Mouse (Mus musculus) monocyte, adult 5-6 weeks (primary cell): Measurements from ENCODE around the gene Mmgt2. TPM values are rescaled to one million over a fixed set of nuclear protein-coding genes. Genes with fewer than 3 reads are reported as not detected.

Source experiments
- ATAC-seq: fragments of 153-309, 156-312 bp; replicated peaks from 2 replicates; pipeline ENCODE4 v1.8.0; 2017; ENCODE audit warnings: mild to moderate bottlenecking; ENCODE audit not compliant: low TSS enrichment, insufficient number of reproducible peaks, severe bottlenecking, poor library complexity, low FRiP score
- total RNA-seq: library from RNA; stranded (forward); fragments of 200-1000, 200-491, 200-594 nt; gene quantifications from 3 replicates; pipeline ENCODE4 v1.2.3, GENCODE M21; 2017

Gene Mmgt2
- total RNA-seq, 1 experiment from 2014 or later = 31.4 TPM

DNA sequence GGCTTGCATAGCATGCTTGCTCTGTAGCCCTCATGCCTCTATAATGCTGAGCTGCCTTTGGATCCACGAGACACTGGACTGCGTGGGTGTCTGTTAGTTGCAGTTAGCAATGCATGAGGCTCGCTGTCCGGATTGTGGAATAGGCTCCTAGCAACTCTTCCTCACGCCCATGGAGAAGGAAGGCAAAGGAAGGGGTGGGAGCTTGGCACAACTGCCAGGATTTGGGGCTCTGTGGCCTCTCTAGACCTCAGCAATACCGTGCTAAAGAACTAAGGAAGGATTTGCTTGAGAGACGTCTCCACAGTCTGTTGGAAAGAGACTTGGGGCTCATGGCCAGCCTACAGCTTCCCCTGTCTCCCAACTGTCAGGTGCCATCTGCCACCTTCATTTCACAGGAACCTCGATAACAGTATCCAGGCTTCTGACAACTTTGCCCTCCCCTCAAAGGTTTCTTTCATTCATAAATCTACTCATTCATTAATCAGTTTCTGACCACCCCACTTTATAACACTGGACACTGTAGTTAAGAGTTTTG lies 33.5 kb upstream of the Mmgt2 start:
- ATAC-seq = no peak

DNA sequence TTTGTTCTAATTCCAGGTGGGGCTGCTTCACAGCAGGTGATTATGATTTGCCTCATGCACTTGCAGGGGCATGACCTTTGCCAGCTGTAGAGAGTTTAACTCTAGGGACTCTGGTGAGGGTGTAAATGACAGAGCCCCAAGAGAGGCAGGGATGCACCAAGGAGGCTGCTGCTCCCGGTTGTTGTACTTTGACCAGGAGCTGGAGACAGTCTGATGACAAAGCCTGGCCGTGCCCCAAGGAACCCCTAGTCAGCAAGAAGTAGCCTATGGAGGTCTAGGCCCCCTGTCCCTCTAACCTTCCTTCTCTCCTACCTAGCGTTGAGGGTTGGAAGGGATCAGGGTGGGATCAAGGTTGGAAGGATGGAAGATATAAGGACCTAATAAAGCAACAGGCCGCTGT lies 33.0 kb upstream of the Mmgt2 start:
- ATAC-seq = no peak

DNA sequence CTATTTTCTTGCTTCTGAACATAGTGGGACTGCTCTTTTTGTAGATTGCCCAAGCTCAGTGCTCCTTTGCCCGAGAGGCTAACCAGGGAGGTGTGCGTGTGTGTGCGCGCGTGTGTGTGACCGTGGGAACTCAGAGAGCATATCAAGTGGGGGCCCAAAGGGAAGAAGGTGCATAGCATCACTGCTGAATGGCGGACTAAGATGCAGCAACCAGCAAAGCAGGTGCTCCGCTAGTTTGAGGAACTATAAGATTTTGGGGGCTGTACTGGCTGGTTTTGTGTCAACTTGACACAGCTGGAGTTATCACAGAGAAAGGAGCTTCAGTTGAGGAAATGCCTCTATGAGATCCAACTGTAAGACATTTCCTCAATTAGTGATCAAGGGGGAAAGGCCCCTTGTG lies 27.4 kb upstream of the Mmgt2 start:
- ATAC-seq = no peak

DNA sequence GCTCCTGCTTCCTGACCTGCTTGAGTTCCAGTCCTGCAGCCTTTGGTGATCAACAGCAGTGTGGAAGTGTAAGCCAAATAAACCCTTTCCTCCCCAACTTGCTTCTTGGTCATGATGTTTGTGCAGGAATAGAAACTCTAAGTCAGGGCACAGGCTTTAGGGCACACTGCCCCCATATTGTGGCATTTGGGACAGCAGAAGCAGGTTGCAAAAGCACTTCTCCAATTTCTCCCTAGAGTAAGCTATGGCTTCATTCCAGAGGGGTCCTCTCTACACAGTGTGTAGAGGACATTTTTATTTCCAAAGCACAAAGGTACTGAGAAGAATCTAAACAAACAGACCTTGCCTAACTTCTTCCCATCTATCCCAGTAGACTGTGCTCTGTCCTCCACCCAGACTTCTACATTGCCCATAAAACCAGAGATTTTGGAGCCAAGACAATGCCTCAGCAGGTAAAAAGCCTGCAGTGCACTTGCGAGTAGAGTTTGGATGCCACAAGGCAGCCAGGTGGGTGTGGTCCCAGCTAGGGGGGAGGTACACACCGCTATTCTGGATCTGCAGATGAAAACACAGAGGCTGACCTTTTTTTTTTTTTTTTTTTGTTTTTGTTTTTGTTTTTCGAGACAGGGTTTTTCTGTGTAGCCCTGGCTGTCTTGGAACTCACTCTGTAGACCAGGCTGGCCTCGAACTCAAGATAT lies 26.7 kb upstream of the Mmgt2 start:
- no peak for ATAC-seq

DNA sequence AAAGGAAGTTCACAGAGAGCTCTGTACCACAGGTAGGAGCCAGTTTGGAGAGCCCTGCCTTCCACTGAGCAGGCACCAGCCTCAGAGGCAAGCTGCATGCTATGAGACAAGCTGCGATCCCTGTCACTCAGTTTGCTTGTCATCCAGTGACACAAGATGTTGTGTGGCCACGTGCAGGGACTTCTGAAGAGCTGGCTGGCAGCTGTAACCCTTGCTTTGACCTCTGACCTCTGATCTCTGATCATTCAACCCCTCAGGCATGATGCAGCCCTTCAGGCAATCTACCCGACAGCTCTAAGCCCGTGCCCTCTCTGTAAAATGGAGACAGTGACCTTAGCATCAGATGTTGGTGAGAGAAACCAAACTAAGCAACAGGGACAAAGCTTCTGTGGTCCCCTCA lies 25.6 kb upstream of the Mmgt2 start:
- no peak for ATAC-seq

DNA sequence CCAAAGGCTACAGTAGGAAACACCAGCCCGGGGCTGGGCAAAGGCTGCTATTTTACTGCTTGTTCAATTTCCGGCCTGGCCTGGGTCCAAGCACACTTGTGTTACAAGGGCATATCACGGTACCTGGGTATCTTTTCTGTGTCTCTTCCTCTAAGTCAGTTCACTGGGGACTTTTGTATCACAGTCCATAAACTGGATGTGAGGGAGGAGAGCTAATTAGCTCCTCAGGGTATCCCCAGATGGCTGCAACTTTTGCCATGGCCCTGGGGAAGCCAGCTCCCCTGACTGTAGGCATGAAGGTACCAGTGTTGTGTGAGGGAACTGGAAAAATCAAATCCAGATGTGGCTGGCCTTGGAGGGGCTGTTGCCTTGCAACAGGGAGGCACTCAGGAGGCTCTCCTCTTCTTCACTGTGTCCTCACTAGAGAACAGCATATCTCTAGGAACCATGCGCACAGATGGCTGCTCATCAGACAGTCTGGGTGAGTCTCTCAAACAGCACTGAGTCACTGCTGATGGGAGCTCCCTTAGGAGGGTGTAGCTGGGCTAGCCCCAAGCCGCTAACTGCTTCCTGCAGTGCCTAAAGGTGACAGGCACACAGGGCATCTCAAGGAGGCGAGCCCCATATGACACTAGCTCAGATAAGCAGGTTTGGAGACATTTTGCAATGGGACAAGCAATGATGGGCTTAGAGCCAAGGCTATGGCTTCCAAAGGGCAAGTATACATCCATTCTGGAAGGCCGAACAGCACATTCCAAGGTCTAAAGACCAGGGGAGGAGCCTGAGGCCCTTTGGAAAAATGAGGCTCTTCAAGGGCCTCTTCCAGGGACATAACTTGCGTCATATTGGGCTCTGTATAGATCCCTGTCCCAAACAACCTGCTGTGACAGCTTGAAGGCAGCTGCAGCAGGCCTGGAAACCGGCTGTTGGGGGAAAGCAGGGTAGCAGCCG lies 23.8 kb upstream of the Mmgt2 start:
- ATAC-seq = no peak

DNA sequence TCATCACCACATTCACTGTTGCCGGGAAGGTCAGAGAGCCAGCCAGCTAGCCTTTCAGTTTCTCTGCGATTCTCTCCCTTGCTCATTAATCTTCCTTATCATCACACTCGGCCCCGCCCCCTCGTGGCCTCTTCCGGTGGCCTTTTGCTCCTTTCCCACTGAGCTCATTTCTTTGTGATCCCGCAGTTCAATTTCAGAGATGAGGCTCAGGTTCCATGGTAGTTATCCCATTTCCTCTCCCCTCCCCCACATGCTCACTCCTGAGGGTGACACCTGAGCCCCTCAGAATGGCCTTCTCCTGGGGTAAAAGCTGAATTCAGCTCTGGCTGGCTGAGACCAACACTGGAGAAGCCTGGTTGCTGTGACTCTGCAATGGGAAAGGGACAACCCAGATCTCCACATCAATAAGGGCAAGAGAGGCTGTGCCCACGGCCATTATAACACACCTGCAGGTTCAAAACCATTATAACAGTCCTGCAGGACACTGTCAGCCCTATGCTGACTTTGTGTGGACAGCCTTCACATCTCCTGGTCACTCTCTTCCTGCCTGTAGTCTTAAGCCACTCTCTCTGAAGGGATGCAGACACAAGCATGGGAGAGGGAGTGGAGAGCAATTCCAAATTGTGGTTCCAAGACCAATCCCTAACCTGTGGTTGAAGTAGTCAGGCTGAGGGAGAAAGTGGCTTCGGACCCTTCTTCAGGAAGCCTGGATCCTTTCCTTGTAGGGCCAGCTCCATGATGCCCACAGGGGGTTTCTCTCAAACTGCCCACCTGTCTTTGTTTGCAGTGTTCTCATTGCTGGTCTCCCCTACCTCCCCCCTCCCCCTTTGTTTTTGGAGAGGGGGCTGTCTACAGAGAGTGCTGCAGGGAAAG lies 18.9 kb upstream of the Mmgt2 start:
- 0 out of 2 replicates have a peak, but pooled peaks have one; percentile 46 for ATAC-seq

DNA sequence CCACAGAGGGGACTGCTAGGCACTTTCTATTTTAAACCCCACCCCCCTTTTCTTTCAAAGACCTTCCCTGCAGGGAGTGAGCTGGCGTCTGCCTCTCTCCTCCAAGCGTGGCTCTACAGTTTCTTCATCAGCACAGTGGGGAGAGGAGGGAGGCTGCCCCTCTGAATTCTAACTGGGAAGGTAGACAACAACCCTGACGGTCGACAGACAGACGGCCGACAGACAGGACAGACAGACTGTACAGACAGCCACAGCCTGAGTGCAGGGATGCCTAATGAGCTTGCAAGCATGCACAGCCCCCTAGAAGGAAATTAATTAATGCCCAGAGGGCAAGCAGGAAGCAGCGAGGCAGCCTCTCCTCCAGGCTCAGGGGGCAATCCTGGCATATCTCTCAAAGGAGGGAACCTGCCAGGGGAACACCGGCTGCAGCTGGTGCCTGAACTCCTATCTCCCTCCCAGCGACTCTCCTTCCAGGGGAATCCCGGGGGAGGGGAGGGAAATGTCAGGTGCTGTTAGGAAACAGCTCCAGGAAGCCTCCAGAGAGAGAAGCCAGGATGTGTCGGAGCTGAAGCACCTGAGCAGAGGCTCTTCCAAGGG lies 18.1 kb upstream of the Mmgt2 start:
- ATAC-seq = no peak

DNA sequence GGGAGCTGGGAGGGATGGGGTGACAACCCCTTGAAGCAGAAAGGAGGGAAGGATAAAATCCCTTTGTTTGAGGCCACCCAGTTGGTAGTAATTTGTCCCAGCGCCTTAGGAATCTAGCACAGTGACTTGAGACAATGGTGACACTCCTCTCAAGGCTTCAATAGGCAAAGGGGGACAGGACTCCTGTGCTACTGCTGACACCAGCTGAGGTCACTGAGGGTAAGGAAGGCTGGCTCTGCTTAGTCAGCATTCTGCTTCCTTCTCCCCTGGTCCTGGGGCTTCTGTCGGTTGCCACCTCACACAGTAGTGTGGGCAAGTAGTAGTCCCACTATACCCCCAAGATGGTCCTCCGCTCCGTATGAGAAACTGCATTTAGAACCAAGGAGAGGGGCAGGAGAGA lies 17.3 kb upstream of the Mmgt2 start:
- no peak for ATAC-seq

DNA sequence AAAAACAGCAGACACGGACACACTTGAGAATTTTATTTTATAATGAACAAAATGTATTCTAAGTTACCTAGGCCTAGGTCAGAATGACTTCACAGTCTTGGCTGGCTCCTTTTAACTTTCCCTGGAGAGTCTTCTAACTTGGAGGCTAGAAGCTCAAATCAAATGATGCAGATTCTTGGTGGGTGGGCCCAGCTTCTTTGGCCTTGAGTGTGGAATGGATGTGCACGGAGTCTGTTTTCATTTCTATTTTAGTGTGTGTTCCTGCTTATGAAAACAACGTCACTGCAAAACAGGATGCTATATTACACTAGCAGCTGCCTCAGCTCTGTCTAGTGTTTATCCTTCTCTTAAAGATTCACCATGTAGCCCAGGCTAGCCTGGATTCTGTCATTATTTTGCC lies 13.1 kb upstream of the Mmgt2 start:
- ATAC-seq = no peak

DNA sequence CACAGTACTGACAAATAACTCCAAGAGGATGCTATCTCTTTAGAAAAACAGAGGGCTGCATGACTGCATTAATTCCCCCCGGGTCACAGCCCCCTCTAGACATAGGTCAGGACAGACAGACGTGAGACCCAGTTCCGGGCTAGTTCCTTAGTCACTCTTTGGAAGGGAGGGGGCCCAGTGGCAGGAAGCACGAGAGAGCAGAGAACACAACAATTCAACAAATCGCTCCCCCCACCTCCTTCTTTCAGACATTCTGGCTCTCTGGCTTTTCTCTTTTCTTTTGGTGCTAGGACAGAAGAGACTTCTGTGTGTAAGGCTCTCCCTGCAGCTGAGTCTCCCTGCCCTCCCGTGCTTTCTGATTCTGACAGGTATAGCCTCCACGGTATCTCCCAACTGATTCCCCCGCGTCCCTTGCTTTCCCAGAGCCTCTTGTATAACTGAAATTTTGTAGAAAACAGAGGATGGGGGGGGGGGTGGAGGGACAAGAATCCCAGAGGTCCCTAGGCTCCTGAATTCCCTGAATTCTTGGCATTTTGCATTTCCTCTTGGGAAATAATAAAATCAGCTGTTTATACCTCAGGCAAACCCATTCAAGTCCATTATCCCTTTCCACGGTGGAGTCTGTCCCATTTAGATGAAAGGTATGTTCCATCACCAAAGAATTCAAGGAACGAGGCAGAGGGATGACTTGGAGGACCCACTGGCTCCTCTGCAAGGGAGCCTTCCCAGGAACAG lies 12.2 kb upstream of the Mmgt2 start:
- no peak for ATAC-seq

DNA sequence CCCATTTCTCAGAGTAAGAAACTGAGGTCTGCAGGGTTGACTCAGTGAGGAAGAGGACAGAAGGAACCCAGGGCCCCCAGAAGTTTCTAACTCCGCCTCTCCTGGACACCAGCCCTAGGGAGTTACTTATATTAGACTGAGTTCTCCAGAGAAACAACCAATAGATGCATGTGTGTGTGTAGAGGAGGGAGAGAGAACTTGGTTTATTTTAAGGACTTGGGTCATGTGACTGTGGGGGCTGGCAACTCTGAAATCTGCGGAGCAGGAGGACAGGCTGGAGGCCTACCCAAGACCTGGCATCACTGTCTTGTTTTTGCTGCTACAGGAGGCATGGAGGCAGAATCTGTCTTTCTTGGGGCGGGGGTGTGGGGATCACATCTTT lies 11.6 kb upstream of the Mmgt2 start:
- ATAC-seq = no peak

DNA sequence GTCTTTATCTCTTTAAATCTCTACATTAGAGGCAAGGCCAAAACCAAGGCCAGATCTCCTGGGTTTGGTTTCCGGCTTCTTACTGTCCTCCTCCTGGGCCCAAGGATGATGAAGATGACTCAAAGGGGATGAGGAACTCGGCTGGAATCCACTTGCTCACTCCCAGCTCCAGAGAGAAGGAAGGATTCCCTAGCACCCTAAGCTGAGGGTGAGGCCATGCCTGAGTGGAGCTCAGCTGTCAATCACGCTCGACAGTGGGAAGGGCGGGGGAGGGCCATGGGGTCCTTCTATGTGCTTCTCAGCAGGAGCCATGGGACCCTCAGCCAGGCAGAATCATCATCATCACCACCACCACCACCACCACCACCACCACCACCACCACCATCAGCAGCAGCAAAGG lies 11.1 kb upstream of the Mmgt2 start:
- ATAC-seq = no peak

DNA sequence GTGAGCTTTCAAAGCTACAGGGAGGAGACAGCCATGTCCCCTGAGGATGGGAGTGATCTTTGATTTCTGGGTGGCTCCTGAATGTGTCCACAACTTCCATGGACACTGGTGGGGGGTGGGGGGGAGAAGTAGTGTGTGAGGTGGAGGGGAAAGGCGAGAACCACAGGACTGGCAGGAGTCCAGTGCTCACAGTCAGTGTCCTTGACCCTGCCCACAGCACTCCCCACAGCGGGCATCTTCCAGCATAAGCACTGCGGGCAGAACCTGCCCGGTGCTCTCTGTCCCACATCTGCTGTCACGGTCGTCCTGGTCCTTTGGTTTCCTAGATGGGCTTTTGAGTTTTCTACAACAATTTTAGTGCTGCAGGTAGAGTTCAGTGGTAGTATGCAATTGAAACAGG lies 10.7 kb upstream of the Mmgt2 start:
- no peak for ATAC-seq

DNA sequence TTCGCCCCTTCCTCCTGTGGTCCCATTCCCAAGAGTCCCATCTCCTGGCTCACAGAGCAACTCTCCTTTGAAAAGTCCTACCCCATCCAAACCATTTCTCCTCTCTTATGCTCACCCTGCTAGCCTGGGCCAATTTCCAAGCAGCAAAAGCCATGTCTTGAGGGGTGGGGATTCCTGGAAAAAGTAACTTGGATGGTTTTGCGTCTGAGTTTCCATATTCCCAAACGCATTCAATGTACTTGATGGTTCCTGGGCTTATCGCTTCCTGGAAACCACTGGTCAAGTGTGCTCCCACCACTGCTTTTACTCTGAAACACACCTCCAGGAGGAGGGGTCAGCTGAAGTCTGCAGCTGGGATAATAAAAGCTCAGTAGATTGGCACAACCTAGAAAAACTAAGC lies 10.1 kb upstream of the Mmgt2 start:
- ATAC-seq = no peak

DNA sequence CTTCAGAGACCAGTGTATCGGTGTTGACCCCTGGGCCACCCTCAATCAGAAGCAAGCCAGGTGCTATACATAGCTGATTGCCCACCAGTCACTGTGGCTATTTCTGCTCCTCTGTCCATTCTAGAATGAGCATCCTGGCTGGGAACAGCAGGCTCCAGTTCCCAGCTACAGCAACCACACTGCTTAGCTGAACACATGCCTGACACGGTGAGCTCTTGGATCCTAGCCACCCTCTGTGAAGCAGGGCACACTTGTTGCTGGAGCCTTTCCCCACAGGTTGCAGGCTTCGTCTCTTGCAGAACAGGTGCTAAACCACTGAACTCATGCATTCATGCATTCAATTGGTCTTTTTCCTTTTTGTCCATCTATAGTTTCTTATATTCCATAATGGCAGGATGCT lies 8.1 kb upstream of the Mmgt2 start:
- no peak for ATAC-seq

DNA sequence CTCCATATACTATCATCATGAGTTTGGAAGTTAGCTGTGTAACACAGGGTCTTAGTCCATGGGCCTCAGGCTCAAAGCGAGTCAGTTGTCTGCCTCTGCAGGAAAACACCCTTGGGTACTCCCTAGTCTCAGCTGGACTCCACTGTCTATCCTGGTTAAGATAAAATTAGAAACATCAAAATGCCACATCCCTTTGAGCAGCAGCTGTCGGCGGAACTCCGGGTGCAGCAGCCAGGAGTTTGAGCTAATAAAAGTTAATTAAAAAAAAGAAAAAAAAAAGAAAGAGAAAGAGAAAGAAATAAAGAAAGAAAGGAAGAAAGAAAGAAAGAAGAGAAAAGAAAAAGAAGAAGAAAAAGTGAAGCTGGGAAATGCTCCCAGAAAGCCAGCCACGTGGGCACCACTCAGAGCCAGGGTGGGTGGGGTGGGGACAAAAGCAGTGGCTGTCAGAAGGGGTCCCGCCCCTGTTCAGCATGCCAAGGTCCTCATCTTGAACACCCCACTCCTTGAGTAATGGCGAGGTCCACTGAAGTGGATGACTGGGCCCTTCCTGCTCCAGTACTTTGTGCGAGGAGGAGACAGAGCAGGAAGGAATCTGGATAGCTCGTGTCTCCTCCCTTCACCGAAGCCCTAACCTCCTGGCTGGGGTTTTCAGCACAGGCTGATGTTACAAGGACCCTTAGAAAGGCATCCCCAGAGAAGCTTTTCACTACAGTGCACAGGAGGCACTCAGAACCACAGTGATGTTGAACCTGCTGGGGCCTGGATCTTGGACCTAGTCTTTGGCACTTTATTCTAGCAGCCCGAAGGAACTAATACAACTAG lies 6.2 kb upstream of the Mmgt2 start:
- ATAC-seq = no peak
